ENCODE assay signal across 8 mouse cellular contexts in the genomic region with DNA sequence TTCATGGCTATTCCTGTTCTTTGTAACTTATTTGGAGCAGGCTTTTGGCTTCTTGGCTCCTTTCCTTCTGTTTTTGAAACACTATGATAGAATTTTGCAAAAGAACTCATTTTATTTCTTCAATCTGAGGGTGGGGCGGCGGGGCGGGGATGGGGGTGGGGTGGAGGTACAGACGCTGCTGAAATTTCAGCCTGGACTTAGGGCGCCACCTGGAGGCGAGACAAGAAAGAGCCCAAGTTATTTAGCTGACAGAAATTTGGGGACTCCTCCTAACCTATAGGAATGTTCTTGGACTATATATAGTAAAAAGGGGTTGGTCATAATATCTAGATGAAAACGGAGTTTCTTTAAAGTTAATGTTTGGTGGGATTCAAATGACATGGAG. TPM values are rescaled to one million over a fixed set of nuclear protein-coding genes. Genes with fewer than 3 reads are reported as not detected.
DNase-seq lines count a peak whose midpoint lies in the region; ATAC-seq and TF ChIP-seq lines count a peak whose summit lies in the region.

No protein-coding gene starts in this region.

- WGBS in hindbrain, embryonic 10.5 days, result 1% methylated on average over 7 of the region's 7 CpGs
- 5% methylated on average over 7 of the region's 7 CpGs for WGBS in hindbrain, embryonic 13.5 days
- WGBS in kidney, embryonic 15.5 days, result under 1% methylated on average over 7 of the region's 7 CpGs
- 1% methylated on average over 7 of the region's 7 CpGs for WGBS in limb, embryonic 14.5 days

- H3K36me3 ChIP-seq in hindbrain, embryonic 10.5 days, result no peaks in the 10 kb centered on the region
- no peaks in the 10 kb centered on the region for H3K36me3 ChIP-seq in hindbrain, embryonic 13.5 days
- H3K36me3 ChIP-seq in kidney, embryonic 15.5 days, result no peaks in the 10 kb centered on the region
- no peaks in the 10 kb centered on the region for H3K36me3 ChIP-seq in limb, embryonic 14.5 days (ENCODE audit: control insufficient read depth, insufficient read depth, low read length)
- no peaks in the 10 kb centered on the region for H3K36me3 ChIP-seq in testis, adult 2 months (ENCODE audit: control insufficient read depth, insufficient read depth, low read length)

- H3K4me1 ChIP-seq in hindbrain, embryonic 10.5 days (replicated peaks), result no peaks in the 10 kb centered on the region
- H3K4me1 ChIP-seq in hindbrain, embryonic 13.5 days (replicated peaks), result no peaks in the 10 kb centered on the region
- H3K4me1 ChIP-seq in kidney, embryonic 15.5 days, result 0 out of 2 replicates have a peak, but pooled peaks cover 4% of the 10 kb centered on the region
- H3K4me1 ChIP-seq in limb, embryonic 14.5 days (ENCODE audit: control insufficient read depth, insufficient read depth, low read length), result no peaks in the 10 kb centered on the region
- no peaks in the 10 kb centered on the region for H3K4me1 ChIP-seq in testis, adult 2 months (ENCODE audit: control insufficient read depth, insufficient read depth, low read length)

- ATAC-seq in hindbrain, embryonic 13.5 days (ENCODE audit: low FRiP score), result no peak; the same call in 1 of the 2 replicates
- ATAC-seq in kidney, embryonic 15.5 days (replicated peaks; ENCODE audit: low FRiP score), result no peak
- ATAC-seq in limb, embryonic 14.5 days (ENCODE audit: low FRiP score, low read depth), result peak; percentile 70; the same call in 1 of the 2 replicates

- no peaks in the 10 kb centered on the region for H3K27me3 ChIP-seq in hindbrain, embryonic 10.5 days (ENCODE audit: insufficient read depth, poor library complexity, severe bottlenecking)
- 0 out of 2 replicates have a peak, but pooled peaks cover 2% of the 10 kb centered on the region for H3K27me3 ChIP-seq in hindbrain, embryonic 13.5 days
- H3K27me3 ChIP-seq in kidney, embryonic 15.5 days, result no peaks in the 10 kb centered on the region
- H3K27me3 ChIP-seq in limb, embryonic 14.5 days (ENCODE audit: control insufficient read depth, insufficient read depth, low read length), result no peaks in the 10 kb centered on the region
- H3K27me3 ChIP-seq in testis, adult 2 months (ENCODE audit: control insufficient read depth, insufficient read depth, low read length), result no peaks in the 10 kb centered on the region

- peak; percentile 47; the same call in 1 of the 2 replicates for TF ChIP-seq CTCF in testis, adult 2 months (IDR thresholded peaks at IDR 0.05; ENCODE audit: control insufficient read depth, insufficient read depth, insufficient replicate concordance, low read depth, low read length)

- no peak overlapping the region for H3K27ac ChIP-seq in hindbrain, embryonic 10.5 days
- H3K27ac ChIP-seq in hindbrain, embryonic 13.5 days, result no peak overlapping the region
- H3K27ac ChIP-seq in kidney, embryonic 15.5 days, result no peak overlapping the region
- no peak overlapping the region for H3K27ac ChIP-seq in limb, embryonic 14.5 days (replicated peaks; ENCODE audit: low read depth, low read length)
- H3K27ac ChIP-seq in testis, adult 2 months (ENCODE audit: control insufficient read depth, insufficient read depth, low read depth, low read length), result no peak overlapping the region

- DNase-seq in hindbrain, embryonic 10.5 days (ENCODE audit: low spot score), result peak; percentile 63
- peak; percentile 34 for DNase-seq in cerebellum, adult 8-10 months
- peak; percentile 17 for DNase-seq in gastrocnemius, postnatal 25 days
- DNase-seq in limb, embryonic 14.5 days (ENCODE audit: low spot score), result peak; percentile 62
- peak; percentile 1 to 34 for DNase-seq in natural killer cell, adult 2 months (ENCODE audit: low spot score in 2 of 2)

- no peaks in the 10 kb centered on the region for H3K9me3 ChIP-seq in hindbrain, embryonic 10.5 days
- H3K9me3 ChIP-seq in hindbrain, embryonic 13.5 days, result no peaks in the 10 kb centered on the region
- H3K9me3 ChIP-seq in kidney, embryonic 15.5 days (replicated peaks), result no peaks in the 10 kb centered on the region
- no peaks in the 10 kb centered on the region for H3K9me3 ChIP-seq in limb, embryonic 14.5 days (ENCODE audit: control insufficient read depth, low read length)

- TF ChIP-seq POLR2A in limb, embryonic 14.5 days (IDR thresholded peaks at IDR 0.05; ENCODE audit: borderline replicate concordance, extremely low read depth, insufficient read depth, insufficient read length), result no peak
- TF ChIP-seq POLR2A in testis, adult 2 months (IDR thresholded peaks at IDR 0.05; ENCODE audit: control insufficient read depth, low read depth, low read length), result no peak

- no peak overlapping the region for H3K4me3 ChIP-seq in hindbrain, embryonic 10.5 days
- H3K4me3 ChIP-seq in hindbrain, embryonic 13.5 days, result no peak overlapping the region
- H3K4me3 ChIP-seq in kidney, embryonic 15.5 days (replicated peaks), result no peak overlapping the region
- H3K4me3 ChIP-seq in limb, embryonic 14.5 days (replicated peaks; ENCODE audit: low read length), result no peak overlapping the region
- no peak overlapping the region for H3K4me3 ChIP-seq in testis, adult 2 months (ENCODE audit: control insufficient read depth, low read depth, low read length)

- no peak overlapping the region for H3K9ac ChIP-seq in hindbrain, embryonic 13.5 days
- no peak overlapping the region for H3K9ac ChIP-seq in kidney, embryonic 15.5 days
- no peak overlapping the region for H3K9ac ChIP-seq in limb, embryonic 14.5 days (ENCODE audit: low read depth, low read length, severe bottlenecking)

- no peak overlapping the region for H3K4me2 ChIP-seq in hindbrain, embryonic 13.5 days
- H3K4me2 ChIP-seq in kidney, embryonic 15.5 days, result peak overlapping the region; percentile 44
- H3K4me2 ChIP-seq in limb, embryonic 14.5 days (replicated peaks; ENCODE audit: low read depth, low read length, severe bottlenecking), result no peak overlapping the region; the same call in 1 of the 2 replicates

RNA-seq across cellular contexts. Expression of a gene that starts 14.0 kb away (rescaled TPM):
- polyA plus RNA-seq in hindbrain, embryonic 10.5 days (2016; fragmentation: Nextera tagmentation; extraction: Ambion mirVana), result not detected in 2 replicates
- not detected in 2 replicates for polyA plus RNA-seq in hindbrain, embryonic 13.5 days (2015; fragmentation: Nextera tagmentation; extraction: Ambion mirVana)
- not detected for total RNA-seq in gastrocnemius, postnatal 25 days (2021)
- polyA plus RNA-seq in kidney, embryonic 15.5 days (2015; fragmentation: Nextera tagmentation; extraction: Ambion mirVana), result not detected in 2 replicates
- not detected in 2 replicates for polyA plus RNA-seq in limb, embryonic 14.5 days (2012; rRNA removed)
- not detected in 2 replicates for polyA plus RNA-seq in limb, embryonic 14.5 days (2014; fragmentation: Nextera tagmentation; extraction: Ambion mirVana)
- not detected in 2 replicates for polyA plus RNA-seq in testis, adult 2 months (2012; rRNA removed)

RNA-seq across cellular contexts. Expression of a gene that starts 36.1 kb away (rescaled TPM):
- polyA plus RNA-seq in hindbrain, embryonic 10.5 days (2016; fragmentation: Nextera tagmentation; extraction: Ambion mirVana), result not detected in 2 replicates
- not detected in 2 replicates for polyA plus RNA-seq in hindbrain, embryonic 13.5 days (2015; fragmentation: Nextera tagmentation; extraction: Ambion mirVana)
- not detected for total RNA-seq in gastrocnemius, postnatal 25 days (2021)
- polyA plus RNA-seq in kidney, embryonic 15.5 days (2015; fragmentation: Nextera tagmentation; extraction: Ambion mirVana), result not detected in 2 replicates
- polyA plus RNA-seq in limb, embryonic 14.5 days (2012; rRNA removed), result not detected in 2 replicates
- not detected in 2 replicates for polyA plus RNA-seq in limb, embryonic 14.5 days (2014; fragmentation: Nextera tagmentation; extraction: Ambion mirVana)
- 0.02 and 0.15 TPM in 2 replicates for polyA plus RNA-seq in testis, adult 2 months (2012; rRNA removed)
